Mouse (Mus musculus) frontal cortex, postnatal 36 days (tissue): ENCODE data around the gene Trim30d.
"Not testable (repeated sequence)": the region's sequence is repeated elsewhere in the genome, so short reads cannot be mapped to it uniquely, and the experiment has no call there.

ENCODE experiments used
- DNase-seq, 2 experiments: peaks; one replicate each; pipeline ENCODE4 v3.0.0; 2022; ENCODE audit warnings: low spot score in 2 of 2

The Trim30d gene

GRCm38 (mm10) chr7:104507421-104508065, at the start of gene Trim30d:
Gene Trim30d (minus strand): TSS chr7:104507849.
- not testable (repeated sequence) for DNase-seq

- no peak for DNase-seq
These were observed 45.1 kb upstream of the Trim30d start for GRCm38 (mm10) chr7:104552700-104553099.

GRCm38 (mm10) chr7:104549833-104550232, 42.2 kb upstream of the Trim30d start, which contains the start of gene Olfr651:
Gene Olfr651 (plus strand): TSS chr7:104550133.
- no peak for DNase-seq

GRCm38 (mm10) chr7:104501589-104502371, 5.9 kb downstream of the Trim30d start:
- DNase-seq = peak in 1 of 2 experiments; percentile 0

- DNase-seq = not testable (repeated sequence)
These were observed 6.5 kb downstream of the Trim30d start for GRCm38 (mm10) chr7:104501186-104501585.

- not testable (repeated sequence) for DNase-seq
These were observed 8.2 kb downstream of the Trim30d start for GRCm38 (mm10) chr7:104499464-104499863.

GRCm38 (mm10) chr7:104465065-104465744, 42.4 kb downstream of the Trim30d start, which contains the start of gene Trim30a:
Gene Trim30a (minus strand): TSS chr7:104465193.
- DNase-seq = no peak

GRCm38 (mm10) chr7:104445961-104446645, 61.5 kb downstream of the Trim30d start:
- DNase-seq = no peak
